In genomic region chr1:193042760-193043295, GRCm38 (mm10) we compare ENCODE assay signal across 18 mouse cellular contexts. TPM values are rescaled to one million over a fixed set of nuclear protein-coding genes. Genes with fewer than 3 reads are reported as not detected.
"Had no signal": no experiment of that assay in that cellular context is flagged by ENCODE, and none has a peak within 500 bp of the region (broad histone marks: within the 10 kb centered on the region; RNA-seq: fewer than 3 reads in every experiment).

No protein-coding gene starts in this region.

- H3K4me1 ChIP-seq: intestine, embryonic 15.5 days; limb, embryonic 15.5 days; liver, embryonic 13.5 days; lung, embryonic 15.5 days; megakaryocyte, embryonic 14.5 days; midbrain, embryonic 15.5 days; neural tube, embryonic 12.5 days had no signal

- H3K27ac ChIP-seq: intestine, embryonic 15.5 days; limb, embryonic 15.5 days; liver, embryonic 13.5 days; lung, embryonic 15.5 days; macrophage; midbrain, embryonic 15.5 days; neural tube, embryonic 12.5 days had no signal

- H3K4me3 ChIP-seq: intestine, embryonic 15.5 days; limb, embryonic 15.5 days; liver, embryonic 13.5 days; lung, embryonic 15.5 days; megakaryocyte, embryonic 14.5 days; midbrain, embryonic 15.5 days; neural tube, embryonic 12.5 days had no signal

- DNase-seq: kidney, adult 18-20 months; kidney, postnatal 10 days; kidney, postnatal 4 days; liver, embryonic 13.5 days; liver, postnatal 0 days; lung, postnatal 14 days; right cerebral cortex, adult 18-20 months; spleen, adult 18-20 months; thymus, adult 18-20 months; thymus, postnatal 14 days had no signal

RNA-seq across cellular contexts. Expression of gene Syt14, which starts 7.3 kb away (rescaled TPM):
- total RNA-seq: monocyte, adult 5-6 weeks had no signal
- polyA plus RNA-seq: macrophage had no signal
